Mouse (Mus musculus): ENCODE measurements around the gene Pcyt2. TPM values are rescaled to one million over a fixed set of nuclear protein-coding genes. Genes with fewer than 3 reads are reported as not detected.

The Pcyt2 gene
- polyA plus RNA-seq, 1 experiment from 2014 or later = 167 TPM

DNA sequence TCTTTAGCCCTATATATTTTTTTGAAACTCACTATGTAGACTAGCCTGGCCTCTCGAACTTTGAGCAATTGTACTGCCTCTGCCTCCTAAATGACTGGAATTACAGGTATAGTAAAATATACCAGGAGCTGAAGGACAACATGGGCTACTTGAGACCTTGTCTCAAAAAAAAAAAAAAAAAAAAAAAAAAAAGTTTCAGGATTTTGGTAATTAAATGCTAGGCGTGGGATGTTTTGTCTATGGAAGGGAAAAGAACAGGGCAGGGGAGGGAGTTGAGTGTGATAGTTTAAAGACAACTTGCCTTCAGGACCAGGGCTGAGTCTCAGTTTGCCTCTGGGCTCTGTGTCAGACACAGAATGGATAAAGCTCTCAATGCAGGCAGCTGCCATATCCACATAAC lies 42.7 kb downstream of the Pcyt2 start:
- 76% methylated on average over 2 of the region's 2 CpGs for WGBS
- Histone ChIP-seq H3K9ac (0 out of 2 replicates have a peak overlapping the region, but pooled peaks have one; percentile 84), H3K4me1 (replicated peaks) (peaks cover 48% of the 10 kb centered on the region), H3K4me2 (no peak overlapping the region), H3K36me3 (peaks cover 46% of the 10 kb centered on the region), H3K27ac (replicated peaks) (no peak overlapping the region), H3K9me3 (no peaks in the 10 kb centered on the region), H3K27me3 (no peaks in the 10 kb centered on the region), H3K4me3 (no peak overlapping the region)
- no peak for ATAC-seq (ENCODE audit: low read depth)

DNA sequence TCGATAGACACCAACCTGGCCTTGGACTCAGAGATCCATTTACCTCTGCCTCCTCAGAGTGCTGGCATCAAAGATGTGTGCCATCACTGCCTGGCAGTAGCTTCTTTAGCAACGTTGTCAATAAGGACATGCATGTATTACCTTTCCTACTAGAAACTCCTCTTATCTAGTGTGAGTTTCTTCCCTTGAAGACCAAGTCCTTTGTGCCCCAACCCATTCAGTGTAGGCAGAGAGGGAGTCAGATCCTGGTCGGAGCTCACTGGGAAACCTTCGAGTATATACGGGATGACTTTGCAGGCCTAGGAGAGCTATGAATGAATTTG lies 43.5 kb downstream of the Pcyt2 start:
- 41% methylated on average over 5 of the region's 5 CpGs for WGBS
- peak overlapping the region; percentile 89 for H3K4me3 ChIP-seq
- H3K27me3 ChIP-seq = no peaks in the 10 kb centered on the region
- no peak for ATAC-seq (ENCODE audit: low read depth)
- H3K27ac ChIP-seq (replicated peaks) = peak overlapping the region; percentile 90; the same call in 1 of the 2 replicates
- H3K9me3 ChIP-seq = no peaks in the 10 kb centered on the region
- H3K4me2 ChIP-seq = peak overlapping the region; percentile 90
- peak overlapping the region; percentile 84 for H3K9ac ChIP-seq
- H3K4me1 ChIP-seq (replicated peaks) = peaks cover 40% of the 10 kb centered on the region
- peaks cover 47% of the 10 kb centered on the region for H3K36me3 ChIP-seq

DNA sequence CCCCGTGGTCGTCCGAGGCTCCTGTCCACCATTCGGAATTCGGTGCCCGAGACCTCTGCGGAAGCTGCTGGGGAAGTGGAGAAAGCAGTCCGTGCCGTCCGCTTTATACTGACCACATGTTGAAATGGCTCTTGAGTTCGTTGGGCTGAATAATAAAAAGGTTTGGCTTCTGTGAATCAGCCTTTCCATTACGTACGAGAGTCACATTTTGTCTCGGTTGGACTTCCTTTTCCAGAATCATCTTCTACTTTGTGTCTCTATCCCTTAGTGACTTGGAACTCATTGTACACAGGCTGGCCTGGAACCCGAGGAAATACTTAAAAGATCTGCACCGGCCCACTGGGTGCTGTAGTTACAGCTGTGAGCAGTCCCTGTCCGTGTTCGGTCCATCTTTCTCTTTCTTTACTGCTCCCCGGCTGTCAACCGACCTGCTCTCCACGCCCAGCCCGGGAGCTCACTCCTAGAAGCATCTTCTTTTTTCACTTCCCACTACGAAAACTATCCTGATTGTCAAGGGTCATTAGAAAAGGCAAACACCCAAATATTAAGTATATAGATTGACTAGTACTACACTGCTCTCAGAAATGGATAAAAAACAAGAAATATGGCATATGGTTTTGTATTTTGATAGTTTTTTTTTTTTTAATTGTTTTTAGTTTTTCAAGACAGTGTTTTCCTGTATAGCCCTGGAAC lies 44.0 kb downstream of the Pcyt2 start:
- Histone ChIP-seq H3K27me3 (no peaks in the 10 kb centered on the region), H3K9me3 (no peaks in the 10 kb centered on the region), H3K4me3 (peak overlapping the region; percentile 89), H3K4me1 (replicated peaks) (peaks cover 35% of the 10 kb centered on the region), H3K36me3 (peaks cover 46% of the 10 kb centered on the region), H3K4me2 (peak overlapping the region; percentile 90), H3K27ac (replicated peaks) (peak overlapping the region; percentile 90), H3K9ac (peak overlapping the region; percentile 84)
- WGBS = under 1% methylated on average over 23 of the region's 23 CpGs
- no peak; the same call in 1 of the 2 replicates for ATAC-seq (ENCODE audit: low read depth)

DNA sequence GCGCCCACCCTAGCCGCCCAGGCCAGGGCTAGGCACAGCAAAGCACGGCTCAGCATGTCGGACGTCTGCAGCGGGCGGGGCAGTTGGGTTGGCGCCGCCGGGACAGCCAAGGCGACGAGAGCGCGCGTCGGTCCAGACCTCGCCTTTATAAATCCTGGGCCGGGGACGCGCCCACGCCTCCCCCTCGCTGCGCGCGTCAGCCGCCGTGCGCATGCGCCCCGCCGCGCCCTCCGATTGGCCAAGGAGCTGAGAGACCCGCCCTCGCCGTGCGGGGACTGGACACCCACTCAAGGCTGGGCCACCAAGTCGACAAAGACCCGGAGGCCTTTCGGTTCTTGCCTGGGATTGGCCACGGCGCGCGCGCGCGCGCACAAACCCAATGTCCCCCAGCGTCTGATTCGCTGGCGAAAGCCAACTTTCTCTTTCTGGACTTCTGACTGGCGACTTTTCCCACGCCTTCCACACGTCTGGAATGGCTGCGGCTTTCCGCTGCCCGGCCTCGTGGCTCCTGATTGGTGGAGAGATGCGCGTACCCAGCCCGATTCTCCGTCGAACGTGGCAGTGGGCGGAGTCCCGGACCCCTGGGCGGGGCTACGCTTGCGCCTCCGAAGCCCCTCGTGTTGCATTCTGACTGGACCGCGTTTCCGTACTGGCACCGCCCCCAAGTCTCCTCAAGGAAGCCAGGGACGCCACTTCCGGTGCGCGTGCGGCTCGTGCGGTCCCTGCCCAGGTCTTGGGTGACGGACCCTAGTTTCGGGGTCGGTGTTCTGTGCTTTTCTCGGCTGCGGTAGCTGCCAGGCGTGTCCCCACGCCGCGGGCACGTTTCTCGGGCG lies 44.8 kb downstream of the Pcyt2 start, which contains the start of gene P4hb:
Gene P4hb (minus strand): TSS at position 502 of the 833 bp plus-strand sequence.
- Histone ChIP-seq H3K4me1 (replicated peaks) (peaks cover 30% of the 10 kb centered on the region), H3K9ac (peak within 1 kb of the TSS; percentile 96), H3K27ac (replicated peaks) (peak within 1 kb of the TSS; percentile 90), H3K9me3 (no peaks in the 10 kb centered on the region), H3K4me3 (peak within 1 kb of the TSS; percentile 89), H3K36me3 (peaks cover 46% of the 10 kb centered on the region), H3K27me3 (no peaks in the 10 kb centered on the region), H3K4me2 (peak within 1 kb of the TSS; percentile 90)
- peak; percentile 98 for ATAC-seq (ENCODE audit: low read depth)
- under 1% methylated on average over 94 of the region's 94 CpGs for WGBS

DNA sequence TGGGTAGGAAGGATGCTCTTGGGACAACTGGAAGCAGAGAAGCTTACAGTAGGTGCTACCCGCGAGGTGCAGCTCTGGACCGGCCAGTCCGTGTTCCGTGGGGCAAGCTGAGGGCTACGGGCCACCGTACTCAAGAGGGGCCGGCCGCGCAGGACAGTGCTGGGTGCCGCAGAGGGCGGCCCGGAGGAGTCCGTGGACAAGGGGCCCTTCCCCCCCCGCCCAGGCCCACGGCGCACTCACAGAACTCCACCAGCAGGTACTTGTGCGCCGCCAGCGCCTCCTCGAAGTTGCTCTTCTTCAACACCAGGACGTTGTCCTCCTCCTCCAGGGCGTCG lies 45.4 kb downstream of the Pcyt2 start:
- peak overlapping the region; percentile 96 for H3K9ac ChIP-seq
- peak overlapping the region; percentile 89 for H3K4me3 ChIP-seq
- H3K4me1 ChIP-seq (replicated peaks) = peaks cover 30% of the 10 kb centered on the region
- peak overlapping the region; percentile 90 for H3K4me2 ChIP-seq
- H3K27me3 ChIP-seq = no peaks in the 10 kb centered on the region
- ATAC-seq (ENCODE audit: low read depth) = peak; percentile 51; the same call in 1 of the 2 replicates
- WGBS = under 1% methylated on average over 24 of the region's 24 CpGs
- no peaks in the 10 kb centered on the region for H3K9me3 ChIP-seq
- peak overlapping the region; percentile 90 for H3K27ac ChIP-seq (replicated peaks)
- H3K36me3 ChIP-seq = peaks cover 46% of the 10 kb centered on the region

DNA sequence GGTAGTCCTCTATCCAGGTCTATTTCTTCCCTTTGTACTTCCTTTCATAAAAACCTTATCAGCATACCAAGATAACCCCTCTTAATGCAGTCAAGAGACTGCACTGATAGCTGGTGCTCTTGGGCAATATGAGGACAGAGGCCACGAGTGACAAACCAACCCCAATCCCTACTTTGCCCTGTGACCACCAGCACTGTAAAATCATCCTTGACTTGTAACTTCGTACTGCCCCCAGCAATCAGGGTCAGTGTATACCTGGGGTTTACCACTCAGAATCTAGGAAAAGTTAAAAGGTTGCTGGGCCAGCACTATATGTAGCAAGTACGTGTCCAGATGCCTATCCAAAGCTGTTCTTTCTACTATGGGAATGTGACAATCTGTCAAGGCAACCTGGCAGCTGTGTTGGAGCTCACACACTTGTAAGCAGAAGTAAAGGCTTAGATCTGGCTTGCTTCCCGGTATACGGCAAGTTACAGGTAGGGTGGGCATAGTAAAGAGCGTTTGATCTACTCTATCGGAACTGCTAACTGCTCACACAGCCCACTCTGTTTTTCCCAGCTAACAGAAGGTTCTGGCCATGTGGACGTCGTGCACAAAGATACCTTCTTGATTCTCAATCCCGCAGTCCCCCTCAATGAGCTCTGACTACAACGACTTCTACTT lies 45.9 kb downstream of the Pcyt2 start:
- WGBS = 17% methylated on average over 11 of the region's 11 CpGs

DNA sequence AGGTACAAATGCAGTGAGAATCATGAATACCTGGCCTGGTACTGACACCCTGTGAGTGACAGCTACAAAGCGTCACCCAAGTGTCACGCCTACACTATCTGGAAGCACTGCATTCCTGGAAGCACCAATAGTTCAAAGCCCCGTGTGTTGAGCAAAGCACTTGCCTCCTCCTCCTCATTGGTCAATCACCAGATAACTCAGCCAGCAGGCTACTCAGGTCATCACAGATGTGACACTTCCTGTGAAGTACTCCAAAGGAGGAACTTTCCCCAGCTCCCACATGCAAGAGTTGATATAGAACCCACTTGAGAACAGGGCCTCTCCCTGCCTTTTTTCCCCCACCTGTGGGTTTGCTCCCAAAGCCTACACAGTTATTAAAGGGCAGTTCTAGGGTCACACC lies 46.6 kb downstream of the Pcyt2 start:
- WGBS = 83% methylated on average over 3 of the region's 3 CpGs
- peak overlapping the region; percentile 89 for H3K4me3 ChIP-seq
- peaks cover 51% of the 10 kb centered on the region for H3K36me3 ChIP-seq
- peak overlapping the region; percentile 96 for H3K9ac ChIP-seq
- no peaks in the 10 kb centered on the region for H3K9me3 ChIP-seq
- no peak overlapping the region for H3K27ac ChIP-seq (replicated peaks)
- no peak for ATAC-seq (ENCODE audit: low read depth)
- no peaks in the 10 kb centered on the region for H3K27me3 ChIP-seq
- peak overlapping the region; percentile 90 for H3K4me2 ChIP-seq
- H3K4me1 ChIP-seq (replicated peaks) = peaks cover 30% of the 10 kb centered on the region

More for the DNA sequence above, 45.9 kb downstream of the Pcyt2 start:
- Histone ChIP-seq H3K27ac (replicated peaks) (peak overlapping the region; percentile 90), H3K27me3 (no peaks in the 10 kb centered on the region), H3K9ac (peak overlapping the region; percentile 96), H3K9me3 (no peaks in the 10 kb centered on the region), H3K36me3 (peaks cover 46% of the 10 kb centered on the region), H3K4me3 (peak overlapping the region; percentile 89), H3K4me2 (peak overlapping the region; percentile 90), H3K4me1 (replicated peaks) (peaks cover 30% of the 10 kb centered on the region)
- no peak for ATAC-seq (ENCODE audit: low read depth)

DNA sequence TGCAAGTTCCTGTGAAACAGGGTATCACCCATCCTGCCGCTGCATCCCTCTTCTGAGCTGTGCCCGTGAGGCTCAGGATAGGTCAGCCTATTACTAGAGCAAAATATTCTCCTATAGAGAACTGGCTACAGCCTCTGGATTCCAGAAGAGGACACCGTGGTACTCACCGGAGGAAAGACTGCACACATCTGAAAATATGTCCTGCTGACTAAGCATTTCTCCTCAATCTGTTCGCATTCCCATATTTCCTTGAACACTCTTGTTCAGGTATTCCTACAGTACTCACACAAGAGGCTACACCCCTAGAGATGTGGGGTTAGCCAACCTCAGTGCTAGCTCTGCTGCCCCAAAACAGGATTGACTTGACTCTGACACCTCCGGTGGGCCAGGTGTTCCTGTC lies 49.4 kb downstream of the Pcyt2 start:
- Histone ChIP-seq H3K4me2 (no peak overlapping the region), H3K4me1 (replicated peaks) (peaks cover 16% of the 10 kb centered on the region), H3K27me3 (no peaks in the 10 kb centered on the region), H3K4me3 (no peak overlapping the region), H3K27ac (replicated peaks) (no peak overlapping the region), H3K9me3 (no peaks in the 10 kb centered on the region), H3K9ac (no peak overlapping the region), H3K36me3 (peaks cover 78% of the 10 kb centered on the region)
- 94% methylated on average over 6 of the region's 6 CpGs for WGBS
- no peak for ATAC-seq (ENCODE audit: low read depth)

DNA sequence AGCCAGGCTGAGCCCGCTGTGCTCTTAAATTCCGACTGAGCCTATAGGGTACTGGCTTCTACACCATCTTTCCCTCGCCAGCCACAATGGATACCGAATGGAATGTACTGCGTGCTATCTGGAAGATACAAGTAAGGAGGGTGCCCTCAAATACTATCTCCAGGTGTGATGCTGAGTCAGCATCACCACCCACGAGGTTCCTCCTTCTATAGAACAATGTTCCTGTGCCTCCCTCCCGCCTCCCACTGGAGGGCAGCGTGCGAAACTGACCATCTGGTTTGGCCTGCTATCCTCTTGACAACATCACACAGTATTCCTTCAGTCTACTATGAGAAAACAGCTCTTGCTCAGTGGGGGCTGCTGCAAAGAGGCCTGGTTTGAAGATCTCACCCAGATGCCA lies 52.6 kb downstream of the Pcyt2 start:
- WGBS = 83% methylated on average over 9 of the region's 9 CpGs
- no peak overlapping the region for H3K4me2 ChIP-seq

DNA sequence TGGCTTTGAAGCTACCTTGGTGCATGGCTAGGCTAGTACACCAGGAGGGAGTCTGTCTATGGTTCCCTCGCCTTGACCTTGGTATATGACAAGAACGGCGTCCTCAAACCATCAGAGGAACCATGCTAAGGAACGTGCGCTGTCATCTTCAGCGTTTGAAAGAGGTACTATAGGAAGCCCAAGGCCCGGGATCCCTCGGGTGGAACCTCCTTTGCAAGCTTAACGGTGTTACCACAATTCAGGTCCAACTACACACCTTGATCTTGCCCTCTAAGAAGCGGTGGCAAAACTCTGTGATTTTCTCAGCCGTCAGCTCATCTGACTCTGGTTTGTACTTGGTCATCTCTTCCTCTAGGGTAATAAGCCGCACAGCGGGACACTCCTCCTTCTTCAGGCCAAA lies 54.8 kb downstream of the Pcyt2 start:
- H3K4me3 ChIP-seq = no peak overlapping the region
- H3K4me1 ChIP-seq (replicated peaks) = no peaks in the 10 kb centered on the region
- H3K9ac ChIP-seq = no peak overlapping the region
- peaks cover 94% of the 10 kb centered on the region for H3K36me3 ChIP-seq
- WGBS = 96% methylated on average over 13 of the region's 13 CpGs
- H3K9me3 ChIP-seq = no peaks in the 10 kb centered on the region
- no peak overlapping the region for H3K4me2 ChIP-seq
- no peaks in the 10 kb centered on the region for H3K27me3 ChIP-seq
- no peak overlapping the region for H3K27ac ChIP-seq (replicated peaks)
- no peak for ATAC-seq (ENCODE audit: low read depth)

More for the DNA sequence above, 52.6 kb downstream of the Pcyt2 start:
- ATAC-seq (ENCODE audit: low read depth) = no peak
- Histone ChIP-seq H3K4me3 (no peak overlapping the region), H3K36me3 (peaks cover 97% of the 10 kb centered on the region), H3K4me1 (replicated peaks) (no peaks in the 10 kb centered on the region), H3K9ac (no peak overlapping the region), H3K27me3 (no peaks in the 10 kb centered on the region), H3K9me3 (no peaks in the 10 kb centered on the region), H3K27ac (replicated peaks) (no peak overlapping the region)

DNA sequence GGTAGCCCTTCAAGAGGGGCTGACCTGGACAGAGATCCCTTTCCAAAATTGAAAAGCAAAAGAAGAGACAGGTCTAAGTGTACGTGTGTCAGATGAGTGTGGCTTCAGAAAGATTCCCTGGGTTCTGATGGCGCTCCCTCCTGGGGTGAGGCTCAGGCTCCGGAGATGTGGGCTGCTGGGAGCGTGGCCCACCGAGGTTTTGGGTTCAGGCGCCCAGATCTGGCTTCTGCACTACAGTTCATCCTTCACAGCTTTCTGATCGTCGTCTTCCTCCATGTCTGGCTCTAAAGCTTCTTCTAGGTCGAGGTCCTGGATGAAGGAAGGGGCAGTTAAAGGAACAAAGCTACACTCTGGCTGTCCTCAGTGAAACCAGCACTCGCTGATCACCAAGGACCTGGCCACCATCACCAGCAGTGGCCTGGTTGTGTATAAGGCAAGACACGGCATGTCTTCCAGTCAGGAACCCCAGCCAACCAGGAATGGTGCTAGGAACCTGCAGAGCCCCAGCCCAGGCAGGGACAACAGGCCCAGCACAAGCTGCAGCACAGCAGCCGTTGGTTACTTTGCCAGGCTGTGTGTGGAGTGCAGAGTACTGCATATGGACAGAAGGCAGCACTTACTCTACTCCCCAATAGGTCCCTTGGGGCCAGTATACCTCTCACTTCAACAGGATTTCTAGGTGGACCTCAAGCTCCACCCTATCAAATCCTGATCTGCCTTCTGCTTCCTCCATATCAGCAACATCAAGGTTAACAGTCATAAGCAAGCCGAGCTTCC lies 56.6 kb downstream of the Pcyt2 start:
- Histone ChIP-seq H3K27me3 (no peaks in the 10 kb centered on the region), H3K4me1 (replicated peaks) (no peaks in the 10 kb centered on the region), H3K36me3 (peaks cover 76% of the 10 kb centered on the region), H3K4me3 (no peak overlapping the region), H3K9me3 (no peaks in the 10 kb centered on the region), H3K27ac (replicated peaks) (no peak overlapping the region), H3K4me2 (no peak overlapping the region), H3K9ac (no peak overlapping the region)
- WGBS = 95% methylated on average over 13 of the region's 13 CpGs
- ATAC-seq (ENCODE audit: low read depth) = no peak
